Mouse (Mus musculus) liver, embryonic 14.5 days (tissue): Measurements from ENCODE around the gene Pom121l2.

Experiments
- CTCF ChIP-seq: IDR thresholded peaks from 2 replicates; pipeline ENCODE4 v1.5.1; 2016; ENCODE audit warnings: antibody characterized with exemption, low read depth, control low read depth
- EP300 ChIP-seq: IDR thresholded peaks from 2 replicates; pipeline ENCODE4 v1.6.1; 2016; ENCODE audit warnings: antibody characterized with exemption, low read depth

DNA sequence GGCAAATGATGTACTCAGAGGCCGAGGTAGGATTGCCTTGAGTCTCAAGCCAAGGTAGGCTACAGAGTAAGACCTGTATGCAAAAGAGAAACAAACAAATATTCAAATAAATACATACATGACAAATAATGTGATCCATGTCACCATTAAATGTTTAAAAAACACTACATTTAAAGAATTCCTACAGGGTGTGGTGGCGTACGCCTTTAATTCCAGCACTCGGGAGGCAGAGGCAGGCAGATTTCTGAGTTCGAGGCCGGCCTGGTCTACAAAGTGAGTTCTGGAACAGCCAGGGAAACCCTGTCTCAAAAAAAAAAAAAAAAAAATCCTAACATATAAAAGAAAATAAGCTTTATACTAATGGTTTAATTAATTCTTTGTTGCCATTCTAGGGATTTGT is 49.3 kb upstream of the Pom121l2 start:
- TF ChIP-seq CTCF (no peak), EP300 (no peak)
